Mouse (Mus musculus): ENCODE results near the gene Cct7.

Gene Cct7

DNA sequence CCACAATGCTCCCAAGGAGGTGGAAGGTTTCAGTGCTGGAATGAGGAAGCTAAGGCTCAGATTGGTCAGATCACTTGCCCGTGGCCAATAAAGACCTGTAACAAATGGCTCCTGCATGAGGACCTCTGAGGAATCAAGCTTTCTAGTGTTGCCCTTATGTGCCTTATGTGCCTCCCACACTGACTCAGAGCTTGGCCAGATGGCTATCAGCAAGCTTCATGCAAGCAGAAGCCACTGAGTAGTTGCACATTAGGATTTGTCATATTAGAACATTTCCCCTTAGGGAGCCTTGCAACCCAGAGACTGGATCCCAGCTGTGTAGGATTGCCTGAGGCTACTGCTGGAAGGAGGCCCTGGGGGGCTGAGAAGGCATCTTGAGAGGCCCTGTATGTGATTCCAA is 49.1 kb downstream of the Cct7 start:
- H3K27me3 ChIP-seq (ENCODE audit: insufficient read depth, low read length): peaks cover 54% of the 10 kb centered on the region
- H3K36me3 ChIP-seq (ENCODE audit: insufficient read depth, low read length): no peaks in the 10 kb centered on the region
- TF ChIP-seq CTCF (conservative IDR thresholded peaks at IDR 0.05; ENCODE audit: low read length) (no peak), NANOG (IDR thresholded peaks at IDR 0.05; ENCODE audit: borderline replicate concordance, low read length) (no peak)
- peaks cover 20% of the 10 kb centered on the region for H3K4me1 ChIP-seq (replicated peaks; ENCODE audit: low read depth, low read length)
- H3K9me3 ChIP-seq (ENCODE audit: low read length): no peaks in the 10 kb centered on the region
- no peak overlapping the region for H3K4me3 ChIP-seq (replicated peaks; ENCODE audit: low read length)

DNA sequence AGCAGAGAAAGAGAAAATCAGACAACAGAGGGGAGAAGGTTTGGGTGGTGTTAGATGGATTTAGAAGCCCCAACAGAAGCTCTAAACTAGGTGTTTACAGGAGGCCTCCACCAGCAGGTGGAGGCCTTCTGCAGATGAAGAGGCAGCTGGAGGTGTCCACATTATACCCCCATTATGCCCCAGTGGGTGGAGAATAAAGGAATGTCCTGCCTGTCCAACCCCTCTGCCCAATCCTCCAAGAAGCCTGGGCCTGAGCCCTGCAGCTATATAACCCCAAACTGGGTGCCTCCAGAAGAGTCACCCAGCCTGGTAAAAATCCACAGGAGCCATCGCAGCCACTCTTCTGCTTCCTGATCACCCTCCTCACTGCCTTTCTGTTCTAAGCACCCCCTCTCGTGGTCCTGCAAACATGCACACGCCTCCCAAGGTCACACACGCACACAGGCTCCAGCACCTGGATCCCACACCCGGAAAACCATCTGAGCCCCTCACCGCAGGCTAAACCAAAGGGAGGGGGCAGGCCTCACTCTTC is 50.3 kb downstream of the Cct7 start:
- TF ChIP-seq CTCF (conservative IDR thresholded peaks at IDR 0.05; ENCODE audit: low read length) (no peak), NANOG (IDR thresholded peaks at IDR 0.05; ENCODE audit: borderline replicate concordance, low read length) (no peak), POU5F1 (IDR thresholded peaks at IDR 0.05; ENCODE audit: borderline replicate concordance, low read length) (no peak)
- H3K4me1 ChIP-seq (replicated peaks; ENCODE audit: low read depth, low read length): peaks cover 20% of the 10 kb centered on the region
- H3K9me3 ChIP-seq (ENCODE audit: low read length): no peaks in the 10 kb centered on the region
- H3K4me3 ChIP-seq (replicated peaks; ENCODE audit: low read length): peak overlapping the region; percentile 92
- H3K27me3 ChIP-seq (ENCODE audit: insufficient read depth, low read length): peaks cover 59% of the 10 kb centered on the region
- no peaks in the 10 kb centered on the region for H3K36me3 ChIP-seq (ENCODE audit: insufficient read depth, low read length)

DNA sequence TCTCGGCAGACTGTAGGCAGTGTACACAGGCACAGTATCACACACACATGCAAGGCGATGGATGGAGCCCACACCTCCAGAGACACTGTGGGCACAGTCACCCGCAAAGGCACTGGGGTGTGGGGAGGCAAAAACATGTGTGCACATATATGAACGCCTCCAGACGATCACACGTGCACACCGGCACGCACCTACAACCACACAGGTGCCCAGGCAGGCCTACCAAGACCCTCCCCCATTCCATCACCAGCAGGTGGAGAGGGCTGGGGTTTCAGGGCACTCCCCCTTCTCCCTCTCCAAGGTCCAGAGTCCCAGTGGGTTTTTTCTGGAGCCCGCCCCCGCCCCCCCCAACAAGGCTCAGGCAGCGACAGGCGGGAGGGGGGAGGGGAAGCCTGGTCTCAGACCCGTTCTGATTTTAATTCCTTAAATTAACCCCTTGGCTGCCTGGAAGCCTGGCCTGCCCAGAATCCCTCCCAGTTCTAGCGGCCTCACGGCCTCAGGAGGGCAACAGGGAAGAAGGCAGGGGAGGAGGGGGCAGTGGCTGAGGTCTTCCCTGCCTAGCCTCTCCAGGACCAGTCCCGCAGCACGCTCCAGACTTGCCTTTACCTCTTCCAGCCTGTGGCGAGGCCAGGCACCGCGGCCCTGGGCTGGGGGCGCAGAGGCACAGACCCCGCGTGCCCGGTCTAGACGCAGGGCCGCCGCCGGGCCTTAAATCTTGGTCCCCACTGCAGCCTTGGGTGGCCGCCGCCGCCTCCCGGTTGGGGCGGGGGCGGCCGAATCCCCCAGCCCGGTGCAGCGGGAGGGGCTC is 51.0 kb downstream of the Cct7 start:
- peaks cover 20% of the 10 kb centered on the region for H3K4me1 ChIP-seq (replicated peaks; ENCODE audit: low read depth, low read length)
- TF ChIP-seq CTCF (conservative IDR thresholded peaks at IDR 0.05; ENCODE audit: low read length) (no peak), POU5F1 (IDR thresholded peaks at IDR 0.05; ENCODE audit: borderline replicate concordance, low read length) (no peak), NANOG (IDR thresholded peaks at IDR 0.05; ENCODE audit: borderline replicate concordance, low read length) (no peak)
- H3K27me3 ChIP-seq (ENCODE audit: insufficient read depth, low read length): peaks cover 61% of the 10 kb centered on the region
- no peaks in the 10 kb centered on the region for H3K9me3 ChIP-seq (ENCODE audit: low read length)
- peak overlapping the region; percentile 92 for H3K4me3 ChIP-seq (replicated peaks; ENCODE audit: low read length)
- no peaks in the 10 kb centered on the region for H3K36me3 ChIP-seq (ENCODE audit: insufficient read depth, low read length)

DNA sequence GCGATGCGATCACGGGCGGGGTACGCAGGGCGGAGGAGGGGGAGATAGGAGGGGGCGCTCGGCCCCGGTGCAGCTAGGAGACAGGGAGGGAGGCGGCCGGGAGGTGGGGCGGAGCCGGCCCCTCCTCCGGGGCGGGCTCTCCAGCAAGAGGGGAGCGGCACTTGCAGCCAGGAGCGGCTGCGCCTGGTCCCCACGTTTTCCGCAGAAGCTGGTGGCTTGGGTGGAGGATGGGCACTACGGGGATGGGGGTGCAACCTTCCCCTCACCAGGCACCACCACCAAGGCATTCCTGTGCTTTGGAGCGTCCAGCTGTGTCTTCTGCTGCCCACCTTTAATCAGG is 51.6 kb downstream of the Cct7 start, which contains the start of gene Fbxo41:
Fbxo41 (minus strand) TSS at position 84 of the 340 bp plus-strand sequence.
- no peaks in the 10 kb centered on the region for H3K36me3 ChIP-seq (ENCODE audit: insufficient read depth, low read length)
- H3K4me3 ChIP-seq (replicated peaks; ENCODE audit: low read length): peak within 1 kb of the TSS; percentile 92
- no peaks in the 10 kb centered on the region for H3K9me3 ChIP-seq (ENCODE audit: low read length)
- peaks cover 63% of the 10 kb centered on the region for H3K27me3 ChIP-seq (ENCODE audit: insufficient read depth, low read length)
- TF ChIP-seq CTCF (conservative IDR thresholded peaks at IDR 0.05; ENCODE audit: low read length) (no peak), POU5F1 (IDR thresholded peaks at IDR 0.05; ENCODE audit: borderline replicate concordance, low read length) (no peak), NANOG (IDR thresholded peaks at IDR 0.05; ENCODE audit: borderline replicate concordance, low read length) (no peak)
- peaks cover 20% of the 10 kb centered on the region for H3K4me1 ChIP-seq (replicated peaks; ENCODE audit: low read depth, low read length)

DNA sequence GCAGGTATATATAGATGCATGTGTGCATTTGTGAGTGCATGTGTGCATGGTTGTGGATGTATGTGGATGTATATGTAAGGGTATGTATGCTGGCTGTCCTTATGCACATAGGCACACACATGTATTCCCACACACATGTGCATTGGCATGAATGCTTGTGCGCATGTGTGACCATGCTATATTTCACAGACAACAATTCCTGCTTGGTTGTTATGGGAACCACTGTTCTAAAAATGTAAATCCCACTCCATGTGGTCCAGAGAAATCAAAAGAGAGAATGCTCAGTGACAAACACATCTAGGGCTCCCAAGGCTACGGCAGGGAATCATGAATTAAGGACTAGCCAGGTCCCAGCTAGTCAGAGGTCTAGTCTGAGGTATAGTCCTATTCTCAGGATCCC is 53.6 kb downstream of the Cct7 start:
- H3K27me3 ChIP-seq (ENCODE audit: insufficient read depth, low read length): peaks cover 81% of the 10 kb centered on the region
- no peaks in the 10 kb centered on the region for H3K36me3 ChIP-seq (ENCODE audit: insufficient read depth, low read length)
- peaks cover 20% of the 10 kb centered on the region for H3K4me1 ChIP-seq (replicated peaks; ENCODE audit: low read depth, low read length)
- no peak overlapping the region for H3K4me3 ChIP-seq (replicated peaks; ENCODE audit: low read length)
- no peaks in the 10 kb centered on the region for H3K9me3 ChIP-seq (ENCODE audit: low read length)
- TF ChIP-seq NANOG (IDR thresholded peaks at IDR 0.05; ENCODE audit: borderline replicate concordance, low read length): no peak
- no peak for TF ChIP-seq POU5F1 (IDR thresholded peaks at IDR 0.05; ENCODE audit: borderline replicate concordance, low read length)
- no peak for TF ChIP-seq CTCF (conservative IDR thresholded peaks at IDR 0.05; ENCODE audit: low read length)

DNA sequence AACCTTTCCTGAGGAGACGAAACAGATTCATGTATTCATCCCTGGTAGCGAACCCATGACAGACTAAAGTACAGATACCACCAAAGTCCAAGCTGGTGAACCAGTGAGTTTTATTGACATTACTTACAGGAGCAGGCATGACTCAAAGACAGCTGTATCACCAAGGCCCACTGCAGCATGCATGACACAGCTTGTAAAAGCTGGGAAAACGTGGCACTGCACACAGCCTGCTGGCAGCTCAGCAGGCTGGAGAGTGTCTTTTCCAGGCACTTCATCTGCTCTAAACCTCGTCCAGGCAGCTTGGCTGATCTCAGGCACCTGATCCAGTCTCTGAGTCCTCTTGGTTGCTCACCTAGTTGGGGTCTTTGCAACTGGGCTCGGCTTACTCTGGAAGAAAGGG is 57.3 kb downstream of the Cct7 start:
- H3K4me1 ChIP-seq (replicated peaks; ENCODE audit: low read depth, low read length): peaks cover 15% of the 10 kb centered on the region
- peaks cover 95% of the 10 kb centered on the region for H3K27me3 ChIP-seq (ENCODE audit: insufficient read depth, low read length)
- no peak overlapping the region for H3K4me3 ChIP-seq (replicated peaks; ENCODE audit: low read length)
- H3K9me3 ChIP-seq (ENCODE audit: low read length): no peaks in the 10 kb centered on the region
- no peaks in the 10 kb centered on the region for H3K36me3 ChIP-seq (ENCODE audit: insufficient read depth, low read length)
- TF ChIP-seq POU5F1 (IDR thresholded peaks at IDR 0.05; ENCODE audit: borderline replicate concordance, low read length): no peak
- no peak for TF ChIP-seq CTCF (conservative IDR thresholded peaks at IDR 0.05; ENCODE audit: low read length)
- no peak for TF ChIP-seq NANOG (IDR thresholded peaks at IDR 0.05; ENCODE audit: borderline replicate concordance, low read length)

DNA sequence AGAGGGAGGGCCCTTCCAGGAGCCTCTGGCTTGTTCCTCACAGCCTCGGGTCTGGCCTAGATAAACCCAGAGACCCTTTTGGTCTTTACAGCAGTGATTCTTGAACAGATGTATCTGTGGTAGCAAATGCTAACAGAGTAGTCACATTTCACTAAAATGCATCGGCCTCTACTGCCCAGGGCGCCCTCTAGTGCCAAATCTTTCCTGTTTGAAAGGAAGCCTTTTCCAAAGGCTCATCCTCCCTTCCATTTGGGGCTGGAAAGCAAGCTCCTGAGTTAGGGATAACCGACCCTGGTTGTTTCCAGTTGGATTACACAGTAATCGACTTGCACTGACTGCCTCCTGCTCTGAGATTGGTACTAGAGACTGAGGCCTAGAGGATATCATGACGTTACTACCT is 59.2 kb downstream of the Cct7 start:
- H3K36me3 ChIP-seq (ENCODE audit: insufficient read depth, low read length): no peaks in the 10 kb centered on the region
- TF ChIP-seq POU5F1 (IDR thresholded peaks at IDR 0.05; ENCODE audit: borderline replicate concordance, low read length) (no peak), NANOG (IDR thresholded peaks at IDR 0.05; ENCODE audit: borderline replicate concordance, low read length) (no peak), CTCF (conservative IDR thresholded peaks at IDR 0.05; ENCODE audit: low read length) (peak; percentile 70)
- H3K4me3 ChIP-seq (replicated peaks; ENCODE audit: low read length): no peak overlapping the region
- H3K9me3 ChIP-seq (ENCODE audit: low read length): no peaks in the 10 kb centered on the region
- H3K27me3 ChIP-seq (ENCODE audit: insufficient read depth, low read length): peaks cover 95% of the 10 kb centered on the region
- peaks cover 13% of the 10 kb centered on the region for H3K4me1 ChIP-seq (replicated peaks; ENCODE audit: low read depth, low read length)

DNA sequence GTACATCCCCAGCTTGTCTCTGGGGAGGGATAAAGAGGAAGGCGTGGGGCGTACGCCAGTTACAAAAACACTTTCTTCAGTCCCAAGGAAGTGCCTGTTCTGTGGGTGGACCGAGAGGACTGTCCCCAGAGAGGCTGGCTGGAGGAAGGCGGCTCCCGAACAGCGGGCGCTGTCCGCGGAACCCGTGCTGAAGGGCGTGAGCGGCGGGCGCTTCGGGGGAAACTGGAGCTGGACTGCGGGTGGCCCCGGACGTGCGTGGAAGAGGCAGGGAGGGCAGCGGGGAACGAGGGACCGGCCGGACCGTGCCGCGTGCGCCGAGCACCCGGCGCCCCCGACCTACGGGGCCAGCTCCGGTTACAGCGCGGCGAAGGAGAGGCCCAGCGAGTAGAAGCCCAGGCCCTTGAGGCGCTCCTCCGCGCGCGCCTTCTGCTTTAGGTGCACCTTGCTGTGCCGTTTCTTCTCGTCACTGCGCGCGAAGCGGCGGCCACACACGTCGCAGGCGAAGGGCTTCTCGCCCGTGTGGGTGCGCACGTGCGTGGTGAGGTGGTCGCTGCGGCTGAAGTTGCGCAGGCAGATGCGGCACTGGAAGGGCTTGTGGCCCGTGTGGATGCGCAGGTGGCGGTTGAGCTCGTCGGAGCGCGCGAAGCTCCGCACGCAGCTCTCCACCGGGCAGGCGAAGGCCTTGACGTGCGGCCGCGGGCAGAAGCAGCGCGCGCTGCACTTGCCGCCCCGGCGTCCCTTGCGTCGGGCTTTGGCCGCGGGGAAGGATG is 60.2 kb downstream of the Cct7 start:
- Histone ChIP-seq H3K4me3 (replicated peaks; ENCODE audit: low read length) (peak overlapping the region; percentile 80), H3K9me3 (ENCODE audit: low read length) (no peaks in the 10 kb centered on the region), H3K36me3 (ENCODE audit: insufficient read depth, low read length) (no peaks in the 10 kb centered on the region), H3K27me3 (ENCODE audit: insufficient read depth, low read length) (peaks cover 95% of the 10 kb centered on the region), H3K4me1 (replicated peaks; ENCODE audit: low read depth, low read length) (peaks cover 13% of the 10 kb centered on the region)
- TF ChIP-seq POU5F1 (IDR thresholded peaks at IDR 0.05; ENCODE audit: borderline replicate concordance, low read length): no peak
- TF ChIP-seq NANOG (IDR thresholded peaks at IDR 0.05; ENCODE audit: borderline replicate concordance, low read length): no peak
- TF ChIP-seq CTCF (conservative IDR thresholded peaks at IDR 0.05; ENCODE audit: low read length): no peak

Data from E14TG2a.4 (cell line).